Mouse (Mus musculus) heart, embryonic 16.5 days (tissue): ENCODE data around the gene Map6. TPM values are rescaled to one million over a fixed set of nuclear protein-coding genes. Genes with fewer than 3 reads are reported as not detected.

ENCODE experiments used
- ATAC-seq: fragments of 200-750 bp; cut with Nextera tagmentation; replicated peaks from 2 replicates; pipeline ENCODE4 v1.8.0; 2017; ENCODE audit warnings: moderate number of reproducible peaks; ENCODE audit not compliant: insufficient read depth, low FRiP score; ENCODE audit errors: extremely low read depth
- H3K27ac ChIP-seq: fragments of 300-500 bp; sonication (generic); 2 replicates; pipeline ENCODE4 v1.5.1; 2014; ENCODE audit warnings: mild to moderate bottlenecking, low read length, control low read depth, moderate library complexity
- H3K27me3 ChIP-seq: fragments of 300-500 bp; sonication (generic); 2 replicates; pipeline ENCODE4 v1.6.1; 2014; ENCODE audit warnings: low read length, mixed read lengths; ENCODE audit not compliant: control insufficient read depth, insufficient read depth
- H3K36me3 ChIP-seq: fragments of 300-500 bp; sonication (generic); 2 replicates; pipeline ENCODE4 v1.6.1; 2014; ENCODE audit not compliant: control insufficient read depth, insufficient read depth
- H3K4me1 ChIP-seq: fragments of 300-500 bp; sonication (generic); 2 replicates; pipeline ENCODE4 v1.6.1; 2014; ENCODE audit warnings: low read length, mixed read lengths; ENCODE audit not compliant: control insufficient read depth, insufficient read depth
- H3K4me2 ChIP-seq: fragments of 300-500 bp; sonication (generic); 2 replicates; pipeline ENCODE4 v1.6.1; 2014; ENCODE audit warnings: low read depth, mild to moderate bottlenecking, control low read depth, low read length
- H3K4me3 ChIP-seq: fragments of 300-500 bp; sonication (generic); 2 replicates; pipeline ENCODE4 v1.5.1; 2014; ENCODE audit warnings: mild to moderate bottlenecking, control low read depth, low read length
- H3K9ac ChIP-seq: fragments of 300-500 bp; sonication (generic); 2 replicates; pipeline ENCODE4 v1.6.1; 2014; ENCODE audit warnings: low read length, control low read depth
- H3K9me3 ChIP-seq: fragments of 300-500 bp; sonication (generic); replicated peaks from 2 replicates; pipeline ENCODE4 v1.6.1; 2016; ENCODE audit warnings: low read length; ENCODE audit not compliant: control insufficient read depth
- WGBS: fragments of 180-500 bp; shearing (Covaris S2); extraction: QIAGEN DNeasy Blood & Tissue Kit; methylation state at CpG from one replicate; pipeline ENCODE4 v1.1.7; 2014; 5-methylcytosine and 5-hydroxymethylcytosine counted together
- polyA plus RNA-seq: library from polyadenylated mRNA; unstranded; fragments of >200 nt; fragmentation: Nextera tagmentation; extraction: Ambion mirVana; gene quantifications from 2 replicates; pipeline ENCODE4 v1.2.1, GENCODE M21; 2015

Gene Map6
- 2.2 and 2.8 TPM in 2 replicates for polyA plus RNA-seq

DNA sequence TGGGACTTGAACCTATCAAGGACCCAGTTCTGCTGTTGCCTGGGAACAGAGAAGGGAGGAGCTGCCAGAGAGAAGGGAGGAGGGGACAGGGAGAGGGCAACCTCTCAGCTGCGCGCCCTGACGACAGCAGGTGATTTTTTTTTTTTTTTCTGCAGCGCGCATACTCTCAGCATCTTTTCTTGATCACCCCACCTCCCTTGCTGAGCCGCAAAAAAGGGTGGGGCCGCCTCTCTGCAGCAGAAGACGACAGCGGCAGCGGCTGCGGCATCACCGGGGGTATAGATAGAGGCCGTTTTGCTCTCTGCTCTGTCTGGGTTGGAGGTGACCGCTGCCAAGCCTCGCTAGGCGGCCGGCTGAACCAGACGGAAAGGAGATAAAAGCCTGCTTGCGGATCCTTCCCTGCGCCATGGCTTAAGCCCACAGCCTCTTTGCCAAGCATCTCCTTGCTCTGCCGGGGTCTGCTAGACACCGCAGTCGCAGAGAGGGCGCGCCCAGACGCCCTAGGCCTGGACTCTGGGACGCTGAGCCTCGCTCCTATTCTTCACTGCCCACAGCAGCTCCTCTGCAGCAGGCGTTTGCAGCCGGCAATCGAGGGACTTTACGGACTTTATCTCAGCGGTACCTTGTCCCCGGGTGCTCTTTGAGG lies at the start of gene Map6:
Map6 (plus strand) TSS at position 197 of the 646 bp plus-strand sequence.
- peak; percentile 2; the same call in 1 of the 2 replicates for ATAC-seq
- Histone ChIP-seq H3K4me3 (peak within 1 kb of the TSS; percentile 60), H3K27ac (no peak within 1 kb of the TSS), H3K4me2 (peak within 1 kb of the TSS; percentile 85), H3K9ac (peak within 1 kb of the TSS; percentile 41; the same call in 1 of the 2 replicates), H3K36me3 (no peaks in the 10 kb centered on the region), H3K4me1 (peaks cover 26% of the 10 kb centered on the region), H3K9me3 (no peaks in the 10 kb centered on the region), H3K27me3 (peaks cover 52% of the 10 kb centered on the region)
- WGBS, result 1% methylated on average over 34 of the region's 34 CpGs

- no peak overlapping the region for H3K9ac ChIP-seq
- no peak overlapping the region for H3K4me2 ChIP-seq
- H3K9me3 ChIP-seq, result no peaks in the 10 kb centered on the region
- ATAC-seq, result no peak
- H3K4me3 ChIP-seq, result no peak overlapping the region
- 72% methylated on average over 7 of the region's 7 CpGs for WGBS
- no peaks in the 10 kb centered on the region for H3K27me3 ChIP-seq
- H3K36me3 ChIP-seq, result no peaks in the 10 kb centered on the region
- H3K27ac ChIP-seq, result no peak overlapping the region
- no peaks in the 10 kb centered on the region for H3K4me1 ChIP-seq
Observed at GRCm38 (mm10) chr7:99224225-99224624, 43.0 kb upstream of the Map6 start.

DNA sequence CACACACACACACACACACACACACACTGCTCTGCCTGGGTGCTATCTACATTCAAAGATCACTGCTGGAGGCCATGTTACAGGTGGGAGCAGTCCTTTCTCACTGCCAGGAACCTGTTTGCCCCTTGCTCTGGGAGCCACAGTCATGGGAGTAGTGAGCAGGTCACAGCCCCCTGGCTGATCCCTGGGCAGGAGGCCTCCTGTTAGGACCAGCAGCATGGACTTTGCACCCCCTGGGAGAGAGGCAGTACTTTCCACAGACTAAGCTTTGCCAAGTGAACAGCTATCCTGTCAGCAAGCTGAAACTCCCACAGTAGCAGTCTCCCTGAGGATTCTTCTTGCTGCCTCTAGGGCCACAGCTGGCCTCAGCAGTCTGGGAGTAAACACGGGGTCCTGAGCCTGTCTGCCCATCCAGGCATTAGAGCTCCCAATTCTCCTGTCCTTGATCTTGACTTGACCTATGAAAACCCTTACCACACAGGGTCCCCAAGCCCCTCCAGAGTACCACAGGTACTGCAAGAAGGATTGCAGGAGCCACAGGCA lies 42.5 kb upstream of the Map6 start:
- ATAC-seq, result no peak

GRCm38 (mm10) chr7:99225421-99225820 lies 41.8 kb upstream of the Map6 start:
- Histone ChIP-seq H3K4me1 (no peaks in the 10 kb centered on the region), H3K27me3 (no peaks in the 10 kb centered on the region), H3K9me3 (no peaks in the 10 kb centered on the region), H3K4me2 (no peak overlapping the region), H3K27ac (no peak overlapping the region), H3K4me3 (no peak overlapping the region), H3K36me3 (no peaks in the 10 kb centered on the region), H3K9ac (no peak overlapping the region)
- ATAC-seq, result no peak
- WGBS, result 64% methylated on average over 6 of the region's 6 CpGs

More for the DNA sequence above, 42.5 kb upstream of the Map6 start:
- H3K4me1 ChIP-seq, result no peaks in the 10 kb centered on the region
- H3K9me3 ChIP-seq, result no peaks in the 10 kb centered on the region
- 68% methylated on average over 1 of the region's 1 CpGs for WGBS
- H3K4me2 ChIP-seq, result no peak overlapping the region
- H3K9ac ChIP-seq, result no peak overlapping the region
- H3K4me3 ChIP-seq, result no peak overlapping the region
- H3K36me3 ChIP-seq, result no peaks in the 10 kb centered on the region
- H3K27ac ChIP-seq, result no peak overlapping the region
- H3K27me3 ChIP-seq, result no peaks in the 10 kb centered on the region

DNA sequence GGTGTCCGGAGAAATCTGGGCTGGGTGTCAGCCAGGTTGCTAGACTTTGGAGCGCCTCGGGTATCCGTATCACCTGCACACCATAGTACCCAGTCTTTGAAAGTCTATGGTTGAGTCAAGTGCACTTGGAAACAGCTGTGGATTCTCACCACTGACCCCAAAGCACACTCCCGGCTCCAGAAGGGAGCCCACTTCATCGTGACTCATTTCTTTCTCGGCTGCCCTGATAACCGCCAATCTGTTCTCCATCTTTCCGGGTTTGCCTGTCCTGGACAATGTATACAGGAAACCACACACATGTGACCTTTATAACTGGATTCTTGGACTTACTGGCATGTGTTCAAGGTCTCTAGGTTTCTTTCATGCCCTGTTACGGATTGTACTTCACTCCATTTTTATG lies 40.6 kb upstream of the Map6 start:
- no peaks in the 10 kb centered on the region for H3K9me3 ChIP-seq
- no peaks in the 10 kb centered on the region for H3K4me1 ChIP-seq
- H3K27ac ChIP-seq, result no peak overlapping the region
- ATAC-seq, result no peak
- H3K27me3 ChIP-seq, result no peaks in the 10 kb centered on the region
- no peak overlapping the region for H3K9ac ChIP-seq
- H3K4me2 ChIP-seq, result no peak overlapping the region
- WGBS, result 77% methylated on average over 10 of the region's 10 CpGs
- no peak overlapping the region for H3K4me3 ChIP-seq
- H3K36me3 ChIP-seq, result no peaks in the 10 kb centered on the region

GRCm38 (mm10) chr7:99227267-99227666 lies 40.0 kb upstream of the Map6 start:
- Histone ChIP-seq H3K4me1 (no peaks in the 10 kb centered on the region), H3K36me3 (no peaks in the 10 kb centered on the region), H3K9ac (no peak overlapping the region), H3K27ac (no peak overlapping the region), H3K4me3 (no peak overlapping the region), H3K9me3 (no peaks in the 10 kb centered on the region), H3K4me2 (no peak overlapping the region), H3K27me3 (no peaks in the 10 kb centered on the region)
- ATAC-seq, result no peak
- WGBS, result 96% methylated on average over 4 of the region's 4 CpGs

DNA sequence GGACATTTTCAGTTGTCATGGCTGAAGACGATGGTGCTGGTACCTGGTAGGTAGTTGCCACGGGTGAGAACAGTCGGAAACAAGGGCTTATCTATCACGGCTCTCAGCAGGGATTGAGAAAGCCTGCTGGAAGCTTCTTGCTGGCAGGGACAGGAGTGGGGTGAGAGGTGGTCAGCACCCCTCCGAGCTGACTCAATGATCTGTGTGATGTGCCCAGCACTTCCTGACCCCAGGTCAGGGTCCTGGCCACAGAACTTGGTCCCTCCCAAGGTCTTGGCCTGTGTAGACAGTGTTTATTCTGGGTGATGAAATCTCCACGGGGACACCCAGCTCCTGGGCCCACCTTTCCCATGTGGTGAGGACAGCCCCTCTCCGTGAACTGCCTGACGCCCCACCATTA lies 38.4 kb upstream of the Map6 start:
- Histone ChIP-seq H3K36me3 (no peaks in the 10 kb centered on the region), H3K9ac (no peak overlapping the region), H3K27me3 (no peaks in the 10 kb centered on the region), H3K9me3 (no peaks in the 10 kb centered on the region), H3K4me2 (no peak overlapping the region), H3K4me3 (no peak overlapping the region), H3K27ac (no peak overlapping the region), H3K4me1 (no peaks in the 10 kb centered on the region)
- 79% methylated on average over 8 of the region's 8 CpGs for WGBS
- no peak for ATAC-seq

GRCm38 (mm10) chr7:99229411-99229810 lies 37.8 kb upstream of the Map6 start:
- no peaks in the 10 kb centered on the region for H3K27me3 ChIP-seq
- ATAC-seq, result peak; percentile 64; the same call in 1 of the 2 replicates
- H3K36me3 ChIP-seq, result no peaks in the 10 kb centered on the region
- 20% methylated on average over 2 of the region's 2 CpGs for WGBS
- no peak overlapping the region for H3K4me2 ChIP-seq
- no peak overlapping the region for H3K4me3 ChIP-seq
- H3K27ac ChIP-seq, result no peak overlapping the region
- no peak overlapping the region for H3K9ac ChIP-seq
- no peaks in the 10 kb centered on the region for H3K9me3 ChIP-seq
- no peaks in the 10 kb centered on the region for H3K4me1 ChIP-seq

DNA sequence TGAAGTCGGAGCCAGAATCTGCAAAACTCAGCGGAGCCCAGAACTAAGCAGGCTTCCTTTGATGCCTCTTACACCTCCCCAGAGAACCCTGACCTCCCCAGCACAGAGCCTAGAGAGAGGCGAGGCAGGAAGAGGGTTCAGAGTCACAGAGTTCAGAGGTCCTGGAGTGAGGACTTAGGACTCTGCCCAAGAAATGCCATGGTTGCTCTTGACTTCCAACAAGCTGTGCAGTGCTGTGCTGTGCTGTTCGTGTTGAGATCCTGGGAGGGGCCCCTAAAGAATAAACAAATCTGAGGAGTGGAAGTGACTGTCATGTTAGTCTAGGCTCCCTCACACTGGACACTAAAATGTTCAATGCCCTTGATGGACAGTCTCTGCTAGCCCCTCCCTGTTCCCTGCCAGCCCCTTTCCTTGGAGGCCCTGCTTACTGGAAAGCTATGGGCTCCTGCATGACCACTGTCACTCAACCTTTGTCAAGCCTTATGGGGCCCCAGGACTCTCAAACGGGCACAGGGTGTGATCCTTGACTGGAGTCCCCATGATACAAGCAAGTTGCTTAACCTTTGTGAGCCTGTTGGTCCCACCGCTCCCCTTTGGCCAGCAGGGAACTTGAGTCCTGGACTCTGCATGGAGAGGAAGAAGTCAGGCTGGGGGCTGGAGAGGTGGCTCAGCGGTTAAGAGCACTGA lies 37.0 kb upstream of the Map6 start:
- no peak for ATAC-seq
- Histone ChIP-seq H3K27me3 (no peaks in the 10 kb centered on the region; the same call in 1 of the 2 replicates), H3K9ac (no peak overlapping the region), H3K9me3 (no peaks in the 10 kb centered on the region), H3K36me3 (no peaks in the 10 kb centered on the region), H3K4me3 (no peak overlapping the region), H3K27ac (no peak overlapping the region), H3K4me2 (no peak overlapping the region), H3K4me1 (no peaks in the 10 kb centered on the region)
- WGBS, result 70% methylated on average over 7 of the region's 7 CpGs
